Mouse (Mus musculus) gastrocnemius, postnatal 14 days (tissue): Measurements from ENCODE around the gene Cog7. TPM values are rescaled to one million over a fixed set of nuclear protein-coding genes. Genes with fewer than 3 reads are reported as not detected.

Experiments
- DNase-seq: peaks from one replicate; pipeline ENCODE4 v3.0.0; 2021; ENCODE audit warnings: mixed read lengths
- intact Hi-C: fragments of 180-260 bp; cut with DNase I; formaldehyde crosslinking; loops from one replicate; pipeline ENCODE4 v1.15.1; 2025; ENCODE audit warnings: low total_unique reads
- long read RNA-seq, 2 experiments: library from polyadenylated mRNA; stranded (forward); transcript quantifications; one replicate each; pipeline ENCODE4 v2.0.0; 2021
- total RNA-seq, 2 experiments: library from RNA; stranded (reverse); gene quantifications; 2 replicates each; pipeline ENCODE4 v1.2.3; 2021

Gene Cog7
- total RNA-seq, result 1 to 10 TPM; 8.9 to 9.3 TPM
- long read RNA-seq, experiment 1, partial matches to known transcripts, result 1 of 4 reads
- long read RNA-seq, experiment 1, other reads (novel, unspliced or antisense), result 3 of 4 reads
- long read RNA-seq, experiment 2, transcript Cog7-201 (17 exons, 2,902 nt), result major isoform, 8 of 17 reads
- long read RNA-seq, experiment 2, partial matches to known transcripts, result 1 of 17 reads
- long read RNA-seq, experiment 2, other reads (novel, unspliced or antisense), result 8 of 17 reads

- peak; percentile 88 for DNase-seq
- intact Hi-C loops, result no loop called here
Observed at GRCm38 (mm10) chr7:121981307-121981871, at the start of gene Cog7. Cog7 (minus strand) TSS chr7:121981711.

GRCm38 (mm10) chr7:122022131-122022530 is 40.6 kb upstream of the Cog7 start:
- DNase-seq, result no peak
- intact Hi-C loops, result no loop called here

- intact Hi-C loops, result no loop called here
- DNase-seq, result peak; percentile 87
Observed at GRCm38 (mm10) chr7:122020667-122021354, 39.3 kb upstream of the Cog7 start, which contains the start of gene Gga2. Gga2 (minus strand) TSS chr7:122021222.

- DNase-seq, result no peak
- intact Hi-C loops, result no loop called here
Observed at GRCm38 (mm10) chr7:122020273-122020666, 38.8 kb upstream of the Cog7 start.

- intact Hi-C loops, result loop anchor here (5.0 kb wide), 1 partner anchor 53 kb away; no protein-coding TSS in a partner anchor
- DNase-seq, result no peak
Observed at GRCm38 (mm10) chr7:122018978-122019377, 37.5 kb upstream of the Cog7 start.

GRCm38 (mm10) chr7:122018247-122018646 is 36.7 kb upstream of the Cog7 start:
- DNase-seq, result no peak
- intact Hi-C loops, result loop anchor here (5.0 kb wide), 1 partner anchor 54 kb away; no protein-coding TSS in a partner anchor

- DNase-seq, result peak; percentile 38
- intact Hi-C loops, result loop anchor here (5.0 kb wide), 1 partner anchor 57 kb away; no protein-coding TSS in a partner anchor
Observed at GRCm38 (mm10) chr7:122015734-122016133, 34.2 kb upstream of the Cog7 start.

GRCm38 (mm10) chr7:122015105-122015504 is 33.6 kb upstream of the Cog7 start:
- peak; percentile 47 for DNase-seq
- intact Hi-C loops, result loop anchor here (5.0 kb wide), 1 partner anchor 57 kb away; no protein-coding TSS in a partner anchor

GRCm38 (mm10) chr7:122012949-122013348 is 31.4 kb upstream of the Cog7 start:
- DNase-seq, result no peak
- intact Hi-C loops, result no loop called here

GRCm38 (mm10) chr7:122012370-122012769 is 30.9 kb upstream of the Cog7 start:
- intact Hi-C loops, result no loop called here
- DNase-seq, result no peak

GRCm38 (mm10) chr7:122000396-122000795 is 18.9 kb upstream of the Cog7 start:
- DNase-seq, result no peak
- intact Hi-C loops, result no loop called here

GRCm38 (mm10) chr7:121995961-121996360 is 14.4 kb upstream of the Cog7 start:
- intact Hi-C loops, result no loop called here
- DNase-seq, result no peak

GRCm38 (mm10) chr7:121975031-121975430 is 6.5 kb downstream of the Cog7 start:
- DNase-seq, result peak; percentile 50
- intact Hi-C loops, result no loop called here

GRCm38 (mm10) chr7:121971698-121972097 is 9.8 kb downstream of the Cog7 start:
- intact Hi-C loops, result no loop called here
- DNase-seq, result no peak

- DNase-seq, result no peak
- intact Hi-C loops, result no loop called here
Observed at GRCm38 (mm10) chr7:121970250-121970649, 11.3 kb downstream of the Cog7 start.

GRCm38 (mm10) chr7:121968816-121969215 is 12.7 kb downstream of the Cog7 start:
- no peak for DNase-seq
- intact Hi-C loops, result loop anchor here (10.0 kb wide), 1 partner anchor 74 kb away; no protein-coding TSS in a partner anchor

GRCm38 (mm10) chr7:121968242-121968641 is 13.3 kb downstream of the Cog7 start:
- DNase-seq, result no peak
- intact Hi-C loops, result loop anchor here (10.0 kb wide), 1 partner anchor 73 kb away; no protein-coding TSS in a partner anchor

- intact Hi-C loops, result loop anchor here (10.0 kb wide), 1 partner anchor 71 kb away; no protein-coding TSS in a partner anchor
- no peak for DNase-seq
Observed at GRCm38 (mm10) chr7:121966169-121966568, 15.3 kb downstream of the Cog7 start.

GRCm38 (mm10) chr7:121963883-121964398 is 17.6 kb downstream of the Cog7 start:
- intact Hi-C loops, result loop anchor here (5.0 to 10.0 kb wide), 2 partner anchors 69 to 232 kb away; partner anchors contain the start of gene Scnn1g
- no peak for DNase-seq

GRCm38 (mm10) chr7:121962571-121962959 is 18.9 kb downstream of the Cog7 start:
- intact Hi-C loops, result loop anchor here (5.0 to 10.0 kb wide), 2 partner anchors 68 to 230 kb away; partner anchors contain the start of gene Scnn1g

More at GRCm38 (mm10) chr7:121962571-121962959, 18.9 kb downstream of the Cog7 start:
- no peak for DNase-seq
